Comparison of ENCODE assay signal across 10 mouse cellular contexts in genomic region chr1:154418278-154418677, GRCm38 (mm10).
A peak's percentile ranks its signal among the peaks of the same experiment; 100 is the strongest.
DNase-seq lines count a peak whose midpoint lies in the region; ATAC-seq and TF ChIP-seq lines count a peak whose summit lies in the region.
"Had no signal": no experiment of that assay in that cellular context is flagged by ENCODE, and none has a peak within 500 bp of the region (broad histone marks: within the 10 kb centered on the region; RNA-seq: fewer than 3 reads in every experiment).

No protein-coding gene starts in this region.

- no peak overlapping the region for H3K4me2 ChIP-seq in midbrain, embryonic 14.5 days (ENCODE audit: low read length)
- no peak overlapping the region for H3K4me2 ChIP-seq in midbrain, embryonic 13.5 days (replicated peaks)
- H3K4me2 ChIP-seq in hindbrain, embryonic 13.5 days = no peak overlapping the region

- H3K27me3 ChIP-seq in midbrain, embryonic 14.5 days (ENCODE audit: control insufficient read depth, insufficient read depth, low read length) = no peaks in the 10 kb centered on the region
- H3K27me3 ChIP-seq in midbrain, embryonic 13.5 days = no peaks in the 10 kb centered on the region
- H3K27me3 ChIP-seq in hindbrain, embryonic 13.5 days = no peaks in the 10 kb centered on the region

- DNase-seq in gastrocnemius, adult 2 months = peak; percentile 40
- DNase-seq in gastrocnemius, postnatal 36 days = no peak
- peak; percentile 9 for DNase-seq in midbrain, embryonic 14.5 days
- peak; percentile 64 for DNase-seq in cerebellum, adult 11-12 months
- peak; percentile 15 to 26 for DNase-seq in heart, postnatal 10 days
- DNase-seq in spleen, postnatal 36 days (ENCODE audit: low spot score in 2 of 2) = no peak
- DNase-seq: embryo, embryonic 11 days had no signal

- no peak overlapping the region for H3K4me3 ChIP-seq in gastrocnemius, adult 2 months
- no peak overlapping the region for H3K4me3 ChIP-seq in midbrain, embryonic 14.5 days (replicated peaks; ENCODE audit: low read depth, low read length)
- H3K4me3 ChIP-seq in midbrain, embryonic 13.5 days (replicated peaks) = no peak overlapping the region
- H3K4me3 ChIP-seq in hindbrain, embryonic 13.5 days = no peak overlapping the region
- H3K4me3 ChIP-seq: hindbrain, embryonic 10.5 days had no signal

- 68% methylated on average over 5 of the region's 5 CpGs for whole genome bisulfite sequencing in midbrain, embryonic 14.5 days
- 77% methylated on average over 5 of the region's 5 CpGs for WGBS in midbrain, embryonic 13.5 days
- 63% methylated on average over 5 of the region's 5 CpGs for WGBS in hindbrain, embryonic 13.5 days

- no peak for ATAC-seq in midbrain, embryonic 14.5 days (ENCODE audit: low FRiP score, low TSS enrichment)
- no peak for ATAC-seq in midbrain, embryonic 13.5 days
- ATAC-seq in hindbrain, embryonic 13.5 days (ENCODE audit: low FRiP score) = no peak

- no peak overlapping the region for H3K9ac ChIP-seq in midbrain, embryonic 14.5 days (replicated peaks; ENCODE audit: low read length)
- no peak overlapping the region for H3K9ac ChIP-seq in midbrain, embryonic 13.5 days (replicated peaks)
- H3K9ac ChIP-seq in hindbrain, embryonic 13.5 days = no peak overlapping the region

- intact Hi-C loops in gastrocnemius, adult 2 months (cut with DNase I) = no loop called here
- intact Hi-C loops in gastrocnemius, postnatal 36 days (cut with DNase I) = no loop called here
- intact Hi-C loops in heart, postnatal 10 days (cut with DNase I) = no loop called here

- no peaks in the 10 kb centered on the region for H3K36me3 ChIP-seq in midbrain, embryonic 14.5 days (ENCODE audit: control insufficient read depth, insufficient read depth, low read length)
- H3K36me3 ChIP-seq in midbrain, embryonic 13.5 days = no peaks in the 10 kb centered on the region
- no peaks in the 10 kb centered on the region for H3K36me3 ChIP-seq in hindbrain, embryonic 13.5 days
- H3K36me3 ChIP-seq: hindbrain, embryonic 10.5 days had no signal

- H3K4me1 ChIP-seq in midbrain, embryonic 14.5 days (ENCODE audit: control insufficient read depth, insufficient read depth, low read length) = no peaks in the 10 kb centered on the region
- H3K4me1 ChIP-seq in midbrain, embryonic 13.5 days (replicated peaks) = no peaks in the 10 kb centered on the region
- H3K4me1 ChIP-seq in hindbrain, embryonic 13.5 days (replicated peaks) = no peaks in the 10 kb centered on the region

- TF ChIP-seq CTCF in gastrocnemius, adult 2 months (IDR thresholded peaks at IDR 0.05) = peak; percentile 32

- no peaks in the 10 kb centered on the region for H3K9me3 ChIP-seq in midbrain, embryonic 14.5 days (ENCODE audit: control insufficient read depth, low read length)
- H3K9me3 ChIP-seq in midbrain, embryonic 13.5 days = no peaks in the 10 kb centered on the region
- no peaks in the 10 kb centered on the region for H3K9me3 ChIP-seq in hindbrain, embryonic 13.5 days
- H3K9me3 ChIP-seq: hindbrain, embryonic 10.5 days had no signal

- no peak overlapping the region for H3K27ac ChIP-seq in gastrocnemius, adult 2 months
- H3K27ac ChIP-seq in midbrain, embryonic 14.5 days (replicated peaks; ENCODE audit: low read depth, low read length) = no peak overlapping the region
- H3K27ac ChIP-seq in midbrain, embryonic 13.5 days = no peak overlapping the region
- no peak overlapping the region for H3K27ac ChIP-seq in hindbrain, embryonic 13.5 days
- H3K27ac ChIP-seq: hindbrain, embryonic 10.5 days had no signal

Comparison
In these comparisons a context has a peak if more than half of its experiments do, and no peak if none do; other contexts are left out.
1. DNase-seq: peak in gastrocnemius, adult 2 months (single experiment), midbrain, embryonic 14.5 days (single experiment), cerebellum, adult 11-12 months (single experiment) and heart, postnatal 10 days (2 of 2); none in gastrocnemius, postnatal 36 days (0 of 2) and spleen, postnatal 36 days (0 of 2).